Mouse (Mus musculus): Measurements from ENCODE around the gene Fam53b. TPM values are rescaled to one million over a fixed set of nuclear protein-coding genes. Genes with fewer than 3 reads are reported as not detected.
A peak's percentile ranks its signal among the peaks of the same experiment; 100 is the strongest.

Gene Fam53b
- polyA plus RNA-seq, 1 experiment from 2014 or later, result 29.4 TPM

DNA sequence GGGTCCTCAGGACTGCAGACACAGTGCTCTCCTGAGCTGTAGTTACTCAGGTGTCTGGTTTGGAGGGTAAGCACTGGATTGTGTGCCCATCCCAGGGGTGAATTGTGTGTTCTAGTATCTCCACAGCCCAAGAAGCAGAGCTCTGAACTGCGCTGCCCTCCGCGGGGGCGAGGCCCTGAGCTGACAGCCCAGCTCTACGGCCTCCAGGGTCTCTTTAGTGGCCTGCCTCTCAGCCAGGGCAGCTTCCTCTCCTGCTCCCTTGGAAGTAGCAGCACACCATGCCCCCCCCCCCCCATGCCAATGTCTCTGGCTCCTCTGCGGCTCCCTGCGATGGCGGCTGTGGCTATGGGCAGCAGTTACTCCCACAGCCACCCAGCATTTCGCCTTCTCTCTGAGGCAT, 102.1 kb downstream of the Fam53b start:
- ATAC-seq (ENCODE audit: low read depth), result no peak
- Histone ChIP-seq H3K9ac (ENCODE audit: low read depth, low read length) (no peak overlapping the region), H3K27me3 (ENCODE audit: control insufficient read depth, insufficient read depth, low read depth, low read length) (no peaks in the 10 kb centered on the region), H3K4me2 (ENCODE audit: low read depth, low read length) (no peak overlapping the region), H3K27ac (ENCODE audit: low read length) (no peak overlapping the region), H3K4me3 (ENCODE audit: low read depth, low read length) (no peak overlapping the region), H3K36me3 (ENCODE audit: control insufficient read depth, insufficient read depth) (peaks cover 38% of the 10 kb centered on the region), H3K4me1 (ENCODE audit: control insufficient read depth, low read depth, low read length) (peaks cover 15% of the 10 kb centered on the region), H3K9me3 (replicated peaks; ENCODE audit: control insufficient read depth, low read length) (no peaks in the 10 kb centered on the region)
- WGBS (ENCODE audit: insufficient replicate concordance), result 77% methylated on average over 9 of the region's 9 CpGs

DNA sequence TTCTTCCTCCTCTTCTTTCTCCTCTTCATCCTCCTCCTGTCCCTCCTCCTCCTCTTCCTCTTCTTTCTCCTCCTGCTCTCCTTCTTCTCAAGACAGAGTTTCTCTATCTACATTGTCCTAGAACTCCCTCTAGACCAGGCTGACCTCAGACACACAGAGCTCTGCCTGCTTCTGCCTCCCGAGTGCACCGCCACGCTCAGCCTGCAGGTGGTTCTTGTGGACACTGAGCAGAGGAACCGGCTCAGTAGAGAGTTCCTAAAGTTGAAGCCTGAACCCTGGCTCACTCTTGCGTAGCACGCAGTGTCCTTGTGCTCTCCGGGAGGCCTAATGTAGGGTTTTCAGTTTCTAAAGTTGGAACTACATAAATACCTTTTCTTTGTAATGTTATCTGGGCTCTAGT, 108.6 kb downstream of the Fam53b start:
- H3K9me3 ChIP-seq (replicated peaks; ENCODE audit: control insufficient read depth, low read length), result no peaks in the 10 kb centered on the region
- H3K4me2 ChIP-seq (ENCODE audit: low read depth, low read length), result no peak overlapping the region
- H3K36me3 ChIP-seq (ENCODE audit: control insufficient read depth, insufficient read depth), result no peaks in the 10 kb centered on the region
- 72% methylated on average over 7 of the region's 7 CpGs for WGBS (ENCODE audit: insufficient replicate concordance)
- H3K4me1 ChIP-seq (ENCODE audit: control insufficient read depth, low read depth, low read length), result no peaks in the 10 kb centered on the region; the same call in none of the 2 replicates
- H3K9ac ChIP-seq (ENCODE audit: low read depth, low read length), result no peak overlapping the region
- H3K4me3 ChIP-seq (ENCODE audit: low read depth, low read length), result no peak overlapping the region
- no peak for ATAC-seq (ENCODE audit: low read depth)
- no peak overlapping the region for H3K27ac ChIP-seq (ENCODE audit: low read length)
- H3K27me3 ChIP-seq (ENCODE audit: control insufficient read depth, insufficient read depth, low read depth, low read length), result no peaks in the 10 kb centered on the region

DNA sequence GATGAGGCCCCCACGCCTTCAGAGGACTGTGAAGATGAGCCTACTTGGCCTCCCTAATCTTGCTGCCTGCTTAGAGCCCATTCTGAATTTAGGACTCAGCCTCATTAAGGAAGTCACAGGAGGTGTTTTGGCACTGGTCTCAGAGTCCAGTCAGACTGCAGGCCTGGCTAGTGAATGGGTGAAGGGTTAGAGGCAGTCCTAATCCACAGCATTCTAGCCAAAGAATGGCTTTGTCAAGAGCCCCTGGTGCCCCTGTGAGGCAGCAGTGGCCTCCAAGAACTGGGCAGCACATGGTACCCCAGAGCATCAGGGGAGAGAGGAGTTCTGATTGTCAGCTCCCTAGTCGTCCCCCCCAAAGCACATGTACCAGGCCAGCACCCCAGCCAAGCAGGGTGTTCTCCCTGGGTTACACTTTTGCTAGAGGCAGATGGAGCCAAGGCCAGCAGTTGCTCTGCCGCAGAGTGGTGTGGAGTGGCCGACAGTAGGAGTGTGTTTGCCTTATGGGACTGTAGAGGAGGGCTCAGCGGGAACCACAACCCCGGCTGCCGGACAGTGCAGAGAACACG, 109.3 kb downstream of the Fam53b start:
- no peak overlapping the region for H3K9ac ChIP-seq (ENCODE audit: low read depth, low read length)
- H3K36me3 ChIP-seq (ENCODE audit: control insufficient read depth, insufficient read depth), result no peaks in the 10 kb centered on the region
- H3K4me3 ChIP-seq (ENCODE audit: low read depth, low read length), result no peak overlapping the region
- no peaks in the 10 kb centered on the region for H3K27me3 ChIP-seq (ENCODE audit: control insufficient read depth, insufficient read depth, low read depth, low read length)
- H3K27ac ChIP-seq (ENCODE audit: low read length), result no peak overlapping the region
- ATAC-seq (ENCODE audit: low read depth), result no peak
- no peaks in the 10 kb centered on the region; the same call in none of the 2 replicates for H3K4me1 ChIP-seq (ENCODE audit: control insufficient read depth, low read depth, low read length)
- no peaks in the 10 kb centered on the region for H3K9me3 ChIP-seq (replicated peaks; ENCODE audit: control insufficient read depth, low read length)
- H3K4me2 ChIP-seq (ENCODE audit: low read depth, low read length), result no peak overlapping the region
- WGBS (ENCODE audit: insufficient replicate concordance), result 78% methylated on average over 8 of the region's 8 CpGs

DNA sequence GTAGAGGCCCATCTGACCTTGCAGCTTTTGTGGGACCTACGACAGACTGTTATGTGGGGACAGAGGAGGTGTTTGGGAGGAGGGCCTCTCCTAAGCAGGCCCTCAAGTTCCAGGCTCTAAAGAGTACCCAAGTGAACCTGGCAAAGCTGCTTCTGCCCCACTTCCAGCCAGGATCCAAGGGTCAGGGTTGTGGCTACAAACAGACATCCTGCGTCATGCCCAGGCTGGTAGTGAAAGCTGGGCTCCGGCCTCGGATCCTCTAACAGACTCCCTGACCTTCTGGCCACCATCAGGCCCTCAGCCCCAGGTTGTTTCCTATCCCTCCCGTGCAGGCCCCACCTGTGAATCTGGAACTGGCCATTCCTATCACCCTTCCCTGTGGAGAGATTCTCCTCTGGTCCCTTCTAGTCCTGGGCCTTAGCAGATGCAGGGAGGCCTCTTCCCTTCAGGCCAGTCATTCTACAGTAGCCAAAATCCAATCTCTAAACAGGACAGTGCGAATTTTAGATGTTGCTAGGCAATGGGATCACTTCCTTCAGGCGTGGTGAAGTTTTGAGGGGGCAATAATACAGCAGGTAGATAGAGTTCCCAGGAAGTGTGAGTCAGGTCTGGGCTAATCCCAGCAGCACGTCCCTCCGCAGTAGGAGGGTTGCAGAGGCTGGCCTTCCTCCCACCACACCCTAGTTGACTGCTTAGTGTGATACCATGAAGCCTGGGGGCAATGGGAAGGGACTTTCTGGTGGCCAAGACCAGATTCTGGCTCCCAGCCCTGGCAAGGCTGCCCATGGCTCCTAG, 110.0 kb downstream of the Fam53b start:
- Histone ChIP-seq H3K27me3 (ENCODE audit: control insufficient read depth, insufficient read depth, low read depth, low read length) (no peaks in the 10 kb centered on the region), H3K4me1 (ENCODE audit: control insufficient read depth, low read depth, low read length) (no peaks in the 10 kb centered on the region; the same call in none of the 2 replicates), H3K9ac (ENCODE audit: low read depth, low read length) (no peak overlapping the region), H3K4me3 (ENCODE audit: low read depth, low read length) (no peak overlapping the region), H3K36me3 (ENCODE audit: control insufficient read depth, insufficient read depth) (no peaks in the 10 kb centered on the region), H3K27ac (ENCODE audit: low read length) (no peak overlapping the region), H3K4me2 (ENCODE audit: low read depth, low read length) (no peak overlapping the region), H3K9me3 (replicated peaks; ENCODE audit: control insufficient read depth, low read length) (no peaks in the 10 kb centered on the region)
- ATAC-seq (ENCODE audit: low read depth), result no peak
- 77% methylated on average over 9 of the region's 9 CpGs for WGBS (ENCODE audit: insufficient replicate concordance)

DNA sequence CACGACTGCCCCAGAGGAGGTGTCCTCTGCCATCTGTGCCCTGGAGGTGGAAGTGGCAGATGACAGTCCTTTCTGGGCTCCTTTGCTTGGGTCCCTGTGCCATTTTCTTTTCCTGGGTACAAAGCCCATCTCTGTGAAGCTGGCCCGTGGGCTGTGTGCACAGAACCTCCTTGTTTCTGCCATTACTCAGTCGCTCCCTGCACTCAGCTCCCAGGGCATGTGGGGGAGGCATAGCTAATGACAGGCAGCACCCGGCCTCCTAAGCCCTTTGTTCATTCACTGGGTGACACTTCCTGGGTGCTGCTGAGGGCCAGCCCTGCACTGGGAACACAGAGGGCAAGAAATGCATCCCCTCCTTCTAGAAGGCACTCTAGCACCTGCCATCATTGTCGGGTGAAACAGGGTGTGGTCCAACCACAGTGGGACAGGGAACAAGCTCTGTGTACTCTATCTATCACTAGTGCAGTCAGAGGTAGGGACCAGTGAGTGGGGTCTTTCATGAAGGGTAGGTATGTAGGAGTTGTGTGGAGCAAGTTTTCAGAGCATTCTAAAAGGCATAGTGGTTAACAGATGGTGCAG, 111.1 kb downstream of the Fam53b start:
- H3K27ac ChIP-seq (ENCODE audit: low read length), result no peak overlapping the region
- WGBS (ENCODE audit: insufficient replicate concordance), result 54% methylated on average over 5 of the region's 5 CpGs
- H3K4me3 ChIP-seq (ENCODE audit: low read depth, low read length), result no peak overlapping the region
- H3K27me3 ChIP-seq (ENCODE audit: control insufficient read depth, insufficient read depth, low read depth, low read length), result no peaks in the 10 kb centered on the region
- no peaks in the 10 kb centered on the region; the same call in none of the 2 replicates for H3K4me1 ChIP-seq (ENCODE audit: control insufficient read depth, low read depth, low read length)
- no peaks in the 10 kb centered on the region for H3K36me3 ChIP-seq (ENCODE audit: control insufficient read depth, insufficient read depth)
- no peak for ATAC-seq (ENCODE audit: low read depth)
- H3K9me3 ChIP-seq (replicated peaks; ENCODE audit: control insufficient read depth, low read length), result no peaks in the 10 kb centered on the region
- H3K4me2 ChIP-seq (ENCODE audit: low read depth, low read length), result no peak overlapping the region
- H3K9ac ChIP-seq (ENCODE audit: low read depth, low read length), result no peak overlapping the region

DNA sequence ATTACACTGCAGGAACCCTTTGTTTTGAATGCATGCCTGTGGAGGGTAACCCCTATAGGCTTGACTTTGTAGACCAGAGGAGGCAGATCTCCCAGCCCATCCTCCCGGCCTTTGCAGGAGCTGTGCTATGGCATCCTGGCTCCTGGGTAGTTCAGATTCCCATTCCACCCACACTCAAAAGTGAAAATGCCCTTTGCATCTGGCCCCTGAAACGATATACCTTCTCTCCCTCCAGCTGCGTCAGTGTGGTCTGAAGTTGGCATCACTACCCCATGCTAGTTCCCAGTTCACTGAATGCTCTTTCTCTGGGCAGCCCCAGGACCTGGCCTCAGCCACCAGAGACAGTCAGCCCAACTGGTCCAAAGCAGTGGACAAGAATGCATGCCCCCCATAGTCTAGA, 111.7 kb downstream of the Fam53b start:
- Histone ChIP-seq H3K9ac (ENCODE audit: low read depth, low read length) (no peak overlapping the region), H3K36me3 (ENCODE audit: control insufficient read depth, insufficient read depth) (no peaks in the 10 kb centered on the region), H3K4me2 (ENCODE audit: low read depth, low read length) (no peak overlapping the region), H3K9me3 (replicated peaks; ENCODE audit: control insufficient read depth, low read length) (no peaks in the 10 kb centered on the region), H3K27me3 (ENCODE audit: control insufficient read depth, insufficient read depth, low read depth, low read length) (no peaks in the 10 kb centered on the region), H3K4me3 (ENCODE audit: low read depth, low read length) (no peak overlapping the region), H3K4me1 (ENCODE audit: control insufficient read depth, low read depth, low read length) (no peaks in the 10 kb centered on the region; the same call in none of the 2 replicates), H3K27ac (ENCODE audit: low read length) (no peak overlapping the region)
- WGBS (ENCODE audit: insufficient replicate concordance), result 62% methylated on average over 3 of the region's 3 CpGs
- no peak for ATAC-seq (ENCODE audit: low read depth)

DNA sequence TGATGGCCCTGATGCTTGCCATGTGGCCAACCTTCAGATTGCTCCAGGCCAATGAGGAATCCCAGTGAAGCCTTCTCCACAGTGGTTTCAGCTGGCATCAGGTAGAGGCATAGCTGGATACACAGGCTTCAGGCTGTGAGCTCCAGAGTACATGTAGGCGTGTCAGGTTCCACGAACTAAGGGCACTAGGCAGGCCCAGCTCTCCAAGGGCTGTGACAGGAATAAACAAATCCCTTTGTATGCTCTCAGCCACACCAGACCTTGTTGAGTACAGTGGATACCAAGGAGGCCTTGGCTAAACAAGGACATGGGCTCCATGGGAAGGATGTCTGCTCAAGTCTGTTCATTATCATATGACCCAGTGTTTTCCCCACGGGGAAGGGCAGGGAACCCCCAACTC, 112.3 kb downstream of the Fam53b start:
- 66% methylated on average over 3 of the region's 3 CpGs for WGBS (ENCODE audit: insufficient replicate concordance)
- no peak for ATAC-seq (ENCODE audit: low read depth)
- Histone ChIP-seq H3K4me3 (ENCODE audit: low read depth, low read length) (no peak overlapping the region), H3K4me2 (ENCODE audit: low read depth, low read length) (no peak overlapping the region), H3K9ac (ENCODE audit: low read depth, low read length) (no peak overlapping the region), H3K9me3 (replicated peaks; ENCODE audit: control insufficient read depth, low read length) (no peaks in the 10 kb centered on the region), H3K36me3 (ENCODE audit: control insufficient read depth, insufficient read depth) (no peaks in the 10 kb centered on the region), H3K27ac (ENCODE audit: low read length) (no peak overlapping the region), H3K4me1 (ENCODE audit: control insufficient read depth, low read depth, low read length) (no peaks in the 10 kb centered on the region; the same call in none of the 2 replicates), H3K27me3 (ENCODE audit: control insufficient read depth, insufficient read depth, low read depth, low read length) (no peaks in the 10 kb centered on the region)

DNA sequence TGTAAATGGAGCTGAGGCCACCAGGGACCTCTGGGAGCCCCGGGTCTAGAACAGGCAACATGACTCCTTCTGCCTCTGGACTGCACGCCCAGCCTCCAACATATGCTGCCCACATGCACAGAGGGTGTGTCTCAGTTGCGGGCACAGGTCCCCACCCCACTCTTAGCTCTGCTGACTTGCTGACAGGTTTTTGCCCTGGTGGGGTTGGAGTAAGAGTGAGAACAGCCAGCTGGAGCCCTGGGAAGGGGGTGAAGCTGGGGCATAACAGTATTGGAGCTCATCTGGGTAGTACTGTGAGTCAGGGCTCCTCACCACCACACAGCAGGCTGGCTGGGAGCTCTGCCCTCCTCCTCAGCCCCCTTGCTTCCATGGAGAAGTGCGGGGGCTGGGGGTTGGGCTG, 113.6 kb downstream of the Fam53b start:
- Histone ChIP-seq H3K4me3 (ENCODE audit: low read depth, low read length) (no peak overlapping the region), H3K27me3 (ENCODE audit: control insufficient read depth, insufficient read depth, low read depth, low read length) (no peaks in the 10 kb centered on the region), H3K4me1 (ENCODE audit: control insufficient read depth, low read depth, low read length) (no peaks in the 10 kb centered on the region; the same call in none of the 2 replicates), H3K4me2 (ENCODE audit: low read depth, low read length) (no peak overlapping the region), H3K36me3 (ENCODE audit: control insufficient read depth, insufficient read depth) (no peaks in the 10 kb centered on the region), H3K9me3 (replicated peaks; ENCODE audit: control insufficient read depth, low read length) (no peaks in the 10 kb centered on the region), H3K27ac (ENCODE audit: low read length) (peak overlapping the region; percentile 41; the same call in 1 of the 2 replicates), H3K9ac (ENCODE audit: low read depth, low read length) (no peak overlapping the region)
- WGBS (ENCODE audit: insufficient replicate concordance), result 49% methylated on average over 4 of the region's 4 CpGs
- ATAC-seq (ENCODE audit: low read depth), result 0 out of 2 replicates have a peak, but pooled peaks have one; percentile 9

DNA sequence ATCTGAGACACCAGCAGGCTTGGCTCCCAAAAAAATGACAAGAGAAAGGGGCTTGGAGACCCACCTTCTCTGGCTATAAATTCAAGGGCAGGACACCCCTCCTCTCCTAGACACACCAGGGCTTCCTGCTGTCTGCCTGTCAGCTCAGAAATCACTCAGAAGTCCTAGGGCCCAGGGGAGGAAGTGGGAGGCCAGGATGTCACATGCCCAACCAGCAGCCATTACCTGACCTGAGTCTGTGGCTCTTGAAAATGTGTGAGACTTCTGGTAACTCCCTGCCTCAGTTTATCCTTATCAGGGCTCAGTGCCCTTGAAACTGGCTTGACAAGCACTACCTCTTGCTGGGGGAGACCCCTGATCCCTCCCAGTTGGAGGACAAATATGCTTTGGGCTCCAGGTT, 114.0 kb downstream of the Fam53b start:
- peak overlapping the region; percentile 41; the same call in 1 of the 2 replicates for H3K27ac ChIP-seq (ENCODE audit: low read length)
- no peaks in the 10 kb centered on the region for H3K36me3 ChIP-seq (ENCODE audit: control insufficient read depth, insufficient read depth)
- no peak for ATAC-seq (ENCODE audit: low read depth)
- no peak overlapping the region for H3K4me3 ChIP-seq (ENCODE audit: low read depth, low read length)
- no peaks in the 10 kb centered on the region for H3K27me3 ChIP-seq (ENCODE audit: control insufficient read depth, insufficient read depth, low read depth, low read length)
- H3K9ac ChIP-seq (ENCODE audit: low read depth, low read length), result no peak overlapping the region
- no peaks in the 10 kb centered on the region for H3K9me3 ChIP-seq (replicated peaks; ENCODE audit: control insufficient read depth, low read length)
- no peaks in the 10 kb centered on the region; the same call in none of the 2 replicates for H3K4me1 ChIP-seq (ENCODE audit: control insufficient read depth, low read depth, low read length)
- no peak overlapping the region for H3K4me2 ChIP-seq (ENCODE audit: low read depth, low read length)

Data from liver, embryonic 16.5 days (tissue).